Mouse (Mus musculus) embryonic fibroblast, embryonic 13.5 days (primary cell): ENCODE measurements around the gene Rps6ka5.

Experiments used
- CTCF ChIP-seq: IDR thresholded peaks from 2 replicates; pipeline ENCODE4 v1.5.1; 2011; ENCODE audit warnings: mild to moderate bottlenecking, control low read depth, low read length, moderate library complexity, borderline replicate concordance; ENCODE audit not compliant: insufficient read depth
- POLR2A ChIP-seq: IDR thresholded peaks from 2 replicates; pipeline ENCODE4 v1.6.1; 2011; ENCODE audit warnings: low read depth, mild to moderate bottlenecking, control low read depth, low read length, moderate library complexity

DNA sequence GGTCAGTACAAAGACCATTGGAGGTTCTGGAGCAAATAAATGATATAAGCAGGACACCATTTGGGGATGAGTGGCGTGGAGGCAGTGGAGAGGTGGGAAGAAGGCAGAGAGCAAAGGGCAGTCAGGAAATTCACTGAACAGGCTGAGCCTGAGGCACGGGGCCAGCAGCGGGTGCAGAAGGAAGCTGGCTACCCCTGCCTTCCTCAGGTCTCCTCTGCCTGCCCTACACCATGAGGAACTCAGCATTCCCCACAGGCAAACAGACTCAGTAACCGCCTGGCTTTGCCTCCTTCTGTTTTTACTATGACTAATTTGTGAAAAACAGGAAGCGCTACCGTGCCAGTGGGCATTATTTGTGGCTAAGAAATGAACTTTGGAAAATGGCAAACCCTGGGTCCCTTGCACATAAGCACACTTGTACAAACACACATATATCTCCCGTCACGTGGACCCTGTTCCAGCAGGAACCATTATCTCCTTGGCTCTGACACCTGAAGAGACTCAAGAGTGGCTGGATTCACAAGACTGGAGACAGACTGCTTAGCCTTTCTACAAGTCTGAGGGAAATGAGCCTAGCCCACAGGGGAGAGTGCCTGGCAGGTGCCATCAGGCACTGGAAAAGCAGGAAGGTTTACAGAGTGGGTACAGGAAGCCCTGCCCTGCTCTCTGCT, 49.3 kb upstream of the Rps6ka5 start:
- TF ChIP-seq CTCF (no peak), POLR2A (no peak)
